Mouse (Mus musculus): ENCODE measurements around the gene C130032M10Rik.

GRCm38 (mm10) chr9:114561671-114561971 lies 46.1 kb downstream of the C130032M10Rik start:
- TF ChIP-seq CTCF (IDR thresholded peaks at IDR 0.05) (no peak), EP300 (IDR thresholded peaks at IDR 0.05; ENCODE audit: insufficient read depth, low read depth, low read length) (no peak), POLR2A (IDR thresholded peaks at IDR 0.05; ENCODE audit: insufficient read depth, low read depth, low read length) (no peak)
